In the genomic region with DNA sequence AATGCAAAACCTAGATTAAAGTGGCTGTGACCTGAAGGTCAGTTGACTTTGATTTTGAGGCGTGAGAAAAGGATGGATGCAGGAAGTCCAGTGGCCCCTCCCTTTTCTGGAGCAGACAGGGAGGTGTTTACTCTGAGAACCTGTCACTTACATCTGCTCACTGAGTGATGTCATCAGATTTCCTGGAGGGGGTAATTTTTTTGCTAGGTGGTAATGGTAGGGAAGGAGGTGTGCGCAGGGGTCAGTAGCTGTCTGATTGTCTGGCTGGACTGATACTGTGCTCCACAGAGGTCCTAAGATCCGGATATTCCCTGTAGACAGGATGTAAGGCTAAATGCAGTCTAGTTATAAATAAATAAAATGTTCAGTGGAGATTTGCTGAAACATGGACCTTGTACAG, we compare ENCODE assay signal across 30 mouse cellular contexts. TPM values are rescaled to one million over a fixed set of nuclear protein-coding genes. Genes with fewer than 3 reads are reported as not detected.
DNase-seq lines count a peak whose midpoint lies in the region; ATAC-seq and TF ChIP-seq lines count a peak whose summit lies in the region.
"Had no signal": no experiment of that assay in that cellular context is flagged by ENCODE, and none has a peak within 500 bp of the region (broad histone marks: within the 10 kb centered on the region; RNA-seq: fewer than 3 reads in every experiment).

No protein-coding gene starts in this region.

- no peak overlapping the region for H3K4me2 ChIP-seq in lung, embryonic 14.5 days
- H3K4me2 ChIP-seq: embryonic facial prominence, embryonic 12.5 days; embryonic facial prominence, embryonic 15.5 days; heart, embryonic 13.5 days; hindbrain, embryonic 12.5 days; hindbrain, embryonic 15.5 days had no signal

- no peak for TF ChIP-seq CTCF in lung, embryonic 14.5 days (IDR thresholded peaks at IDR 0.05; ENCODE audit: low read depth)
- TF ChIP-seq CTCF in lung, adult 2 months (IDR thresholded peaks at IDR 0.05; ENCODE audit: insufficient read depth, low read length): no peak

- H3K9me3 ChIP-seq in lung, embryonic 14.5 days (ENCODE audit: low read depth, low read length): no peaks in the 10 kb centered on the region
- H3K9me3 ChIP-seq: embryonic facial prominence, embryonic 12.5 days; embryonic facial prominence, embryonic 15.5 days; G1E; heart, embryonic 10.5 days; heart, embryonic 13.5 days; hindbrain, embryonic 12.5 days had no signal

- H3K4me3 ChIP-seq in lung, embryonic 14.5 days (ENCODE audit: low read depth, low read length): no peak overlapping the region
- H3K4me3 ChIP-seq in lung, adult 2 months (replicated peaks; ENCODE audit: extremely low read depth, low read depth, low read length): no peak overlapping the region
- H3K4me3 ChIP-seq: embryonic facial prominence, embryonic 12.5 days; embryonic facial prominence, embryonic 15.5 days; gastrocnemius, adult 2 months; heart, embryonic 10.5 days; heart, embryonic 13.5 days; hindbrain, embryonic 12.5 days; hindbrain, embryonic 15.5 days had no signal

- no peaks in the 10 kb centered on the region for H3K4me1 ChIP-seq in lung, embryonic 14.5 days (ENCODE audit: insufficient read depth)
- H3K4me1 ChIP-seq in lung, adult 2 months (ENCODE audit: control insufficient read depth, insufficient read depth, low read length): peaks cover 3% of the 10 kb centered on the region
- H3K4me1 ChIP-seq: embryonic facial prominence, embryonic 12.5 days; embryonic facial prominence, embryonic 15.5 days; heart, embryonic 10.5 days; heart, embryonic 13.5 days; hindbrain, embryonic 12.5 days; hindbrain, embryonic 15.5 days had no signal

- 53% methylated on average over 3 of the region's 3 CpGs for WGBS in lung, embryonic 14.5 days
- 42% methylated on average over 3 of the region's 3 CpGs for WGBS in lung, adult 2 months

- H3K36me3 ChIP-seq in lung, embryonic 14.5 days (ENCODE audit: insufficient read depth): no peaks in the 10 kb centered on the region
- H3K36me3 ChIP-seq: embryonic facial prominence, embryonic 12.5 days; embryonic facial prominence, embryonic 15.5 days; G1E; heart, embryonic 10.5 days; heart, embryonic 13.5 days; hindbrain, embryonic 12.5 days; hindbrain, embryonic 15.5 days had no signal

- no peaks in the 10 kb centered on the region for H3K27me3 ChIP-seq in lung, embryonic 14.5 days (ENCODE audit: insufficient read depth, low read length)
- H3K27me3 ChIP-seq: CH12.LX; embryonic facial prominence, embryonic 12.5 days; embryonic facial prominence, embryonic 15.5 days; heart, embryonic 13.5 days; hindbrain, embryonic 12.5 days; hindbrain, embryonic 15.5 days; Patski had no signal

- peak; percentile 61 for DNase-seq in heart, adult 11 months
- DNase-seq in heart, adult 9 months (ENCODE audit: low spot score in 2 of 2): no peak
- peak; percentile 33 for DNase-seq in lung, embryonic 14.5 days
- no peak for DNase-seq in lung, adult 2 months
- DNase-seq in lung, postnatal 10 days: peak; percentile 26
- DNase-seq in lung, postnatal 4 days: no peak
- peak; percentile 6 for DNase-seq in lung, postnatal 36 days
- DNase-seq in thymus, postnatal 10 days (ENCODE audit: low spot score in 2 of 2): no peak
- DNase-seq: adrenal gland, adult 2 months; adrenal gland, postnatal 25 days; B cell, adult 2 months; cerebellum, adult 11-12 months; cerebellum, adult 8-10 months; cerebellum, postnatal 10 days; cerebellum, postnatal 36 days; embryo, embryonic 11 days; forebrain, postnatal 0 days; gastrocnemius, adult 2 months; gastrocnemius, postnatal 14 days; heart, adult 18-20 months had no signal

- ATAC-seq in lung, embryonic 14.5 days (ENCODE audit: insufficient read depth): 0 out of 2 replicates have a peak, but pooled peaks have one; percentile 47
- ATAC-seq: forebrain, embryonic 14.5 days; forebrain, postnatal 0 days; Patski had no signal

- H3K9ac ChIP-seq in lung, embryonic 14.5 days: no peak overlapping the region
- H3K9ac ChIP-seq: embryonic facial prominence, embryonic 12.5 days; embryonic facial prominence, embryonic 15.5 days; forebrain, postnatal 0 days; heart, embryonic 13.5 days; hindbrain, embryonic 12.5 days; hindbrain, embryonic 15.5 days had no signal

- TF ChIP-seq POLR2A in lung, adult 2 months (IDR thresholded peaks at IDR 0.05; ENCODE audit: borderline replicate concordance, extremely low read depth, low read depth, low read length): no peak

- no peak overlapping the region for H3K27ac ChIP-seq in lung, embryonic 14.5 days (ENCODE audit: low read depth)
- H3K27ac ChIP-seq: embryonic facial prominence, embryonic 12.5 days; embryonic facial prominence, embryonic 15.5 days; gastrocnemius, adult 2 months; heart, embryonic 10.5 days; heart, embryonic 13.5 days; hindbrain, embryonic 12.5 days; hindbrain, embryonic 15.5 days had no signal

RNA-seq across cellular contexts. Expression of a gene that starts 59.5 kb away (rescaled TPM):
- 6.2 and 6.8 TPM in 2 replicates for polyA plus RNA-seq in lung, embryonic 14.5 days (2014; fragmentation: Nextera tagmentation; extraction: Ambion mirVana)
- polyA plus RNA-seq in lung, adult 2 months (2012; rRNA removed): 11.1 and 14.4 TPM in 2 replicates
- polyA plus RNA-seq: G1E had no signal

Comparison
In these comparisons a context has a peak if more than half of its experiments do, and no peak if none do; other contexts are left out.
1. DNase-seq: peak in heart, adult 11 months (single experiment), lung, embryonic 14.5 days (single experiment), lung, postnatal 10 days (single experiment) and lung, postnatal 36 days (single experiment); none in heart, adult 9 months (0 of 2), lung, adult 2 months (single experiment), lung, postnatal 4 days (0 of 2) and thymus, postnatal 10 days (0 of 2).